Mouse (Mus musculus): ENCODE data around the gene Gm20521. TPM values are rescaled to one million over a fixed set of nuclear protein-coding genes. Genes with fewer than 3 reads are reported as not detected.

Gene Gm20521
- total RNA-seq, 2 experiments from 2014 or later = 1.0 to 9.4 TPM

DNA sequence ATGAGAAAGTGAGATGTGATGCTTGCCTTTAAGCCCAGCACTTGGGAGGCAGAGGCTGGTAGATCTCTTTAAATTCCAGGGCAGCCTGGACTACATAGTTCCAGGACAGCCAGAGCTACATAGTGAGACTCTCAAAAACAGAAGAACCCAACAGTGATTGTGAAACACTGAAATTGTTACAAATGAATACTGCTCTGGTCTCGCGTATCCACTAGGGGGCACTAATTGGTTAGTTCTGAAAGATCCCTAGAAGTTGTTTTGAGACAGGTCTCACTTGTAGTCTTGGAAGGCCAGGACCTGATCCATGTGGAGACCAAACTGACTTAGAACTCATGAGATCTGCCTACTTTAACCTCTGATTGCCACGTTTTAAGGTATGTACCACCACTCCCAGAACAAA, 17.1 kb downstream of the Gm20521 start:
- peak; percentile 95 for TF ChIP-seq CTCF (conservative IDR thresholded peaks at IDR 0.05)

GRCm38 (mm10) chr14:54903641-54904040, 20.4 kb downstream of the Gm20521 start:
- TF ChIP-seq CTCF (conservative IDR thresholded peaks at IDR 0.05) = no peak
- Histone ChIP-seq H3K4me3 (no peak overlapping the region), H3K27ac (no peak overlapping the region)
- no peak for DNase-seq (ENCODE audit: low spot score in 2 of 2)

More for the DNA sequence above, 17.1 kb downstream of the Gm20521 start:
- DNase-seq (ENCODE audit: low spot score in 2 of 2) = peak; percentile 83 to 87
- Histone ChIP-seq H3K27ac (peak overlapping the region; percentile 61), H3K4me3 (no peak overlapping the region)

- Histone ChIP-seq H3K27ac (peak overlapping the region; percentile 36; the same call in 1 of the 2 replicates), H3K4me3 (no peak overlapping the region)
- no peak for DNase-seq (ENCODE audit: low spot score in 2 of 2)
- TF ChIP-seq CTCF (conservative IDR thresholded peaks at IDR 0.05) = no peak
These were observed 25.4 kb downstream of the Gm20521 start for GRCm38 (mm10) chr14:54908682-54909081.

GRCm38 (mm10) chr14:54912109-54912850, 29.0 kb downstream of the Gm20521 start:
- Histone ChIP-seq H3K27ac (peak overlapping the region; percentile 100), H3K4me3 (peak overlapping the region; percentile 99)
- TF ChIP-seq CTCF (conservative IDR thresholded peaks at IDR 0.05) = no peak
- no peak for DNase-seq (ENCODE audit: low spot score in 2 of 2)

GRCm38 (mm10) chr14:54912886-54913285, 29.6 kb downstream of the Gm20521 start, which contains the start of gene Slc22a17:
Slc22a17 (minus strand) TSS chr14:54913132.
- H3K27ac ChIP-seq = peak within 1 kb of the TSS; percentile 100
- DNase-seq (ENCODE audit: low spot score in 2 of 2) = peak; percentile 84 to 86
- TF ChIP-seq CTCF (conservative IDR thresholded peaks at IDR 0.05) = no peak; the same call in 1 of the 2 replicates
- peak within 1 kb of the TSS; percentile 99 for H3K4me3 ChIP-seq

DNA sequence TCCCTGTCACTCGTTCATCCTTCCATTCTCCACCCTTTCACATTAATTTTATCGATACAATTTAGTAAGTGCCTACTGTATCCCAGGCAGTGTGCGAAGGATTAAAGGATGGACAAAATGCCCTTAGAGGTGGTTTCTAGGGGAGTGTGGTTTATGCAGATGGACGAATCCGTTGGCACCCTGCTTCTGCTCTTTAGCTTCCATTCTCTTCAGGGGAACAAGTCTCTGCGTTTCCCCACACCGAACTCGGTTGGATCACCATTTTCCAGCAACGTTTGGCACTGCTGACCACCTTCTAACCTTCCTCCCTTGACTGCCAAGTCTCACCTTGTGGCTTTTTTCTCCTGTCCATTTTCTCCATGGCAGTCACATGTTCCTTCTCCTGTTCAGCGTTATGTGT, 30.1 kb downstream of the Gm20521 start:
- Histone ChIP-seq H3K27ac (peak overlapping the region; percentile 100), H3K4me3 (peak overlapping the region; percentile 99)
- DNase-seq (ENCODE audit: low spot score in 2 of 2) = no peak
- no peak for TF ChIP-seq CTCF (conservative IDR thresholded peaks at IDR 0.05)

DNA sequence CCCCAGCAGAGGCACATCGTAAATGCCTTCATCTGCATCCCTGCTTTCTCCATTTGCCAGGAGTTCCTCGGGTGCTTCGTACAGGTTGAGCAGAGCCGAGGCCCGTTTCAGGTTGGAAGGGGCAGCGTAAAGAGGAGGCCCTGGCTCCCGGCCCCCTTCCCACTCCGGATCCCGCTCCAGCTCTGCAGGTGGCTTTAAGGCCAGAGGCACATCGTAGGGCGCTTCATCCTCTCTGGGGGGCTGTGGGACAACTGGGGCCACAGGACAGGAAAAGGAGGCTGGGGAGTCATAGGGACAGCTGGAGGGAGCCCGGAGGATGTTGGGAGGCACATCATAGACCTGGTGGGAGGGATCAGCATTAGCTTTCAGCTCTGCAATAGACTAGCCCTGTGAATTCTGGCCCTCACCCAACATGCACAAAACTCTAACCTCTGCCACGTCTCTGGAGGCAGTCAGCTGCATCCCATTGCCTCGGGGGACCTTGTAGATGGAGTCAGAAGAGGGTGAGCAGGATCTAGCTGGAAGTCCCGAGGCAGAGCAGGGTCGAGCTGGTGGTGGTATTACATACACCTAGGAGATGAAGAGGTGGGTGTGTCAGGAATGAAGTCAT, 36.9 kb downstream of the Gm20521 start:
- DNase-seq (ENCODE audit: low spot score in 2 of 2) = no peak
- Histone ChIP-seq H3K4me3 (no peak overlapping the region), H3K27ac (no peak overlapping the region)
- no peak for TF ChIP-seq CTCF (conservative IDR thresholded peaks at IDR 0.05)

DNA sequence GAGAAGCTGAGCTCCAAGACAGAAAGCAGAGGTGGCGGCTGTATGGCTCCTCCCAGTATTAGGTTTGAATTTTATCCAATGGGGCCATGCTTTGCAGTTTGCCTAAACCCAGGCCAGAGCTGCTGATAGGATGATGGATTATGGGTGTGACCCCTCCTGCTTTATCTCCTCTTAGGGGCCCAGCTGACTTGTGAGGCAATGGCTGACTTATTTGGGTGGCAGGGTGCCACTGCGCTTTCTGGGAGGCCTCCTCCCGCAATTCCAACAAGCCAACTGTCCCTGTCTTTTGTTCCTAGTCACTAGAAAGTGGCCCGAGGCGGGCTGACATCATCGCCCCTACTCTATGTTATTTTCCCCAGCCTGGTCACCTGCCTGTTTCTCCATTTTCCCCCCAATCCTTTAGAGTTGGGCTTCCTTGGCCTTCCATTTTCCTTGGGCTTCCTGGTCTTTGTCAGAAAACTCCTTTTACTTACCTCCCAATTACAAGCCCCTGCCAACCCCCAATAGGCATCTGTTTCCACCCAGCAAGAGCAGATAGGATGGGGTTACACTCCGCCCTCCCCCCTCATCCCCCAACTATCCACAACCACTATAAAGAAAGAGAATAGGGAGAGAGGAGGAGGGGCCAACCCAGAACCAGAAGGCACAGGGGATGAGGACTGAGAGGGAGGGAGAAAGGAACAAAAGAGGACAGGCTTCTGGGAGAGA, 41.6 kb downstream of the Gm20521 start:
- Histone ChIP-seq H3K4me3 (peak overlapping the region; percentile 61; the same call in 1 of the 2 replicates), H3K27ac (peak overlapping the region; percentile 93)
- TF ChIP-seq CTCF (conservative IDR thresholded peaks at IDR 0.05) = no peak
- no peak for DNase-seq (ENCODE audit: low spot score in 2 of 2)

GRCm38 (mm10) chr14:54925349-54926342, 42.4 kb downstream of the Gm20521 start, which contains the start of gene Efs:
Efs (minus strand) TSS chr14:54926126.
- Histone ChIP-seq H3K27ac (peak within 1 kb of the TSS; percentile 93), H3K4me3 (peak within 1 kb of the TSS; percentile 61)
- DNase-seq (ENCODE audit: low spot score in 2 of 2) = peak in 1 of 2 experiments; percentile 42
- no peak for TF ChIP-seq CTCF (conservative IDR thresholded peaks at IDR 0.05)

GRCm38 (mm10) chr14:54926401-54927158, 43.3 kb downstream of the Gm20521 start:
- peak overlapping the region; percentile 61 for H3K4me3 ChIP-seq
- no peak for TF ChIP-seq CTCF (conservative IDR thresholded peaks at IDR 0.05)
- peak in 1 of 2 experiments; percentile 45 for DNase-seq (ENCODE audit: low spot score in 2 of 2)
- peak overlapping the region; percentile 93 for H3K27ac ChIP-seq

- TF ChIP-seq CTCF (conservative IDR thresholded peaks at IDR 0.05) = no peak
- Histone ChIP-seq H3K4me3 (peak overlapping the region; percentile 61; the same call in 1 of the 2 replicates), H3K27ac (peak overlapping the region; percentile 93)
- DNase-seq (ENCODE audit: low spot score in 2 of 2) = no peak
These were observed 44.1 kb downstream of the Gm20521 start for GRCm38 (mm10) chr14:54927296-54927695.

All from layer of hippocampus, adult 2 months (tissue).